Mouse (Mus musculus): Measurements from ENCODE around the gene Castor1.

The Castor1 gene

GRCm38 (mm10) chr11:4206563-4206962 is 11.5 kb upstream of the Castor1 start:
- DNase-seq (ENCODE audit: low spot score in 2 of 2), result no peak

GRCm38 (mm10) chr11:4207655-4208054 is 10.4 kb upstream of the Castor1 start:
- no peak for DNase-seq (ENCODE audit: low spot score in 2 of 2)

GRCm38 (mm10) chr11:4209556-4209955 is 8.5 kb upstream of the Castor1 start:
- no peak for DNase-seq (ENCODE audit: low spot score in 2 of 2)

- DNase-seq (ENCODE audit: low spot score in 2 of 2), result no peak
These were observed 7.2 kb upstream of the Castor1 start for GRCm38 (mm10) chr11:4210786-4211185.

- no peak for DNase-seq (ENCODE audit: low spot score in 2 of 2)
These were observed 4.9 kb upstream of the Castor1 start for GRCm38 (mm10) chr11:4213107-4213506.

GRCm38 (mm10) chr11:4214572-4214971 is 3.5 kb upstream of the Castor1 start:
- no peak for DNase-seq (ENCODE audit: low spot score in 2 of 2)

GRCm38 (mm10) chr11:4215061-4215460 is 3.0 kb upstream of the Castor1 start:
- no peak for DNase-seq (ENCODE audit: low spot score in 2 of 2)

GRCm38 (mm10) chr11:4216248-4217000 is 1.6 kb upstream of the Castor1 start:
- peak; percentile 54 to 61 for DNase-seq (ENCODE audit: low spot score in 2 of 2)

GRCm38 (mm10) chr11:4218637-4219036 is 612 bp downstream of the Castor1 start:
- DNase-seq (ENCODE audit: low spot score in 2 of 2), result no peak

GRCm38 (mm10) chr11:4219317-4219751 is 1.3 kb downstream of the Castor1 start:
- peak; percentile 72 to 82 for DNase-seq (ENCODE audit: low spot score in 2 of 2)

GRCm38 (mm10) chr11:4219908-4220307 is 1.9 kb downstream of the Castor1 start:
- DNase-seq (ENCODE audit: low spot score in 2 of 2), result no peak

- DNase-seq (ENCODE audit: low spot score in 2 of 2), result peak in 1 of 2 experiments; percentile 78
These were observed 2.7 kb downstream of the Castor1 start for GRCm38 (mm10) chr11:4220443-4221400.

- no peak for DNase-seq (ENCODE audit: low spot score in 2 of 2)
These were observed 4.3 kb downstream of the Castor1 start for GRCm38 (mm10) chr11:4222046-4222950.

GRCm38 (mm10) chr11:4223393-4224188 is 5.6 kb downstream of the Castor1 start:
- no peak for DNase-seq (ENCODE audit: low spot score in 2 of 2)

- no peak for DNase-seq (ENCODE audit: low spot score in 2 of 2)
These were observed 6.2 kb downstream of the Castor1 start for GRCm38 (mm10) chr11:4224223-4224622.

GRCm38 (mm10) chr11:4226569-4227325 is 8.7 kb downstream of the Castor1 start:
- no peak for DNase-seq (ENCODE audit: low spot score in 2 of 2)

- DNase-seq (ENCODE audit: low spot score in 2 of 2), result peak in 1 of 2 experiments; percentile 56
These were observed 10.4 kb downstream of the Castor1 start for GRCm38 (mm10) chr11:4228463-4228862.

GRCm38 (mm10) chr11:4229841-4230240 is 11.8 kb downstream of the Castor1 start:
- DNase-seq (ENCODE audit: low spot score in 2 of 2), result no peak

- no peak for DNase-seq (ENCODE audit: low spot score in 2 of 2)
These were observed 13.4 kb downstream of the Castor1 start for GRCm38 (mm10) chr11:4231435-4231834.

- no peak for DNase-seq (ENCODE audit: low spot score in 2 of 2)
These were observed 14.6 kb downstream of the Castor1 start for GRCm38 (mm10) chr11:4232644-4233043.
